Mouse (Mus musculus): Measurements from ENCODE around the gene Olfr430. TPM values are rescaled to one million over a fixed set of nuclear protein-coding genes. Genes with fewer than 3 reads are reported as not detected.
"Not testable (repeated sequence)": the region's sequence is repeated elsewhere in the genome, so short reads cannot be mapped to it uniquely, and the experiment has no call there.

Gene Olfr430
- total RNA-seq (2021), result not detected

- intact Hi-C loops (cut with DNase I), result no loop called here
- DNase-seq, result no peak
Measured at GRCm38 (mm10) chr1:174066305-174066704, at the start of gene Olfr430. Gene Olfr430, plus strand, starts transcription at chr1:174066605.

GRCm38 (mm10) chr1:174031698-174032097, 34.7 kb upstream of the Olfr430 start, which contains the start of gene Ifi205:
Gene Ifi205, minus strand, starts transcription at chr1:174031810.
- intact Hi-C loops (cut with DNase I), result no loop called here
- peak in 1 of 2 experiments; percentile 28 for DNase-seq

- intact Hi-C loops (cut with DNase I), result no loop called here
- no peak for DNase-seq
Measured at GRCm38 (mm10) chr1:174035841-174036240, 30.6 kb upstream of the Olfr430 start.

GRCm38 (mm10) chr1:174038480-174038879, 27.9 kb upstream of the Olfr430 start:
- intact Hi-C loops (cut with DNase I), result no loop called here
- DNase-seq, result no peak

- intact Hi-C loops (cut with DNase I), result no loop called here
- peak; percentile 73 to 79 for DNase-seq
Measured at GRCm38 (mm10) chr1:174040523-174041177, 25.8 kb upstream of the Olfr430 start, which contains the start of gene Olfr433. Gene Olfr433, plus strand, starts transcription at chr1:174040705.

- intact Hi-C loops (cut with DNase I); DNase-seq: not testable (repeated sequence)
Measured at GRCm38 (mm10) chr1:174042091-174042884, 24.1 kb upstream of the Olfr430 start.

- intact Hi-C loops (cut with DNase I), result no loop called here
- no peak for DNase-seq
Measured at GRCm38 (mm10) chr1:174044431-174044830, 22.0 kb upstream of the Olfr430 start.

GRCm38 (mm10) chr1:174048227-174048626, 18.2 kb upstream of the Olfr430 start:
- intact Hi-C loops (cut with DNase I), result not testable (repeated sequence)

GRCm38 (mm10) chr1:174048893-174049292, 17.5 kb upstream of the Olfr430 start, which contains the start of gene Olfr432:
Gene Olfr432, plus strand, starts transcription at chr1:174049205.
- intact Hi-C loops (cut with DNase I), result no loop called here
- DNase-seq, result no peak

More at GRCm38 (mm10) chr1:174048227-174048626, 18.2 kb upstream of the Olfr430 start:
- DNase-seq, result not testable (repeated sequence)

- DNase-seq; intact Hi-C loops (cut with DNase I): not testable (repeated sequence)
Measured at GRCm38 (mm10) chr1:174049357-174049756, 17.0 kb upstream of the Olfr430 start.

GRCm38 (mm10) chr1:174050532-174050931, 15.9 kb upstream of the Olfr430 start:
- intact Hi-C loops (cut with DNase I), result no loop called here
- no peak for DNase-seq

GRCm38 (mm10) chr1:174051515-174051914, 14.9 kb upstream of the Olfr430 start:
- DNase-seq, result no peak
- intact Hi-C loops (cut with DNase I), result no loop called here

- DNase-seq, result no peak
- intact Hi-C loops (cut with DNase I), result no loop called here
Measured at GRCm38 (mm10) chr1:174051931-174052536, 14.4 kb upstream of the Olfr430 start.

GRCm38 (mm10) chr1:174052981-174053380, 13.4 kb upstream of the Olfr430 start:
- intact Hi-C loops (cut with DNase I), result no loop called here
- DNase-seq, result no peak

- no peak for DNase-seq
- intact Hi-C loops (cut with DNase I), result no loop called here
Measured at GRCm38 (mm10) chr1:174055248-174055647, 11.2 kb upstream of the Olfr430 start.

GRCm38 (mm10) chr1:174084031-174084430, 17.6 kb downstream of the Olfr430 start, which contains the start of gene Olfr429:
Gene Olfr429, plus strand, starts transcription at chr1:174084331.
- no peak for DNase-seq
- intact Hi-C loops (cut with DNase I), result no loop called here

- intact Hi-C loops (cut with DNase I), result no loop called here
- no peak for DNase-seq
Measured at GRCm38 (mm10) chr1:174096591-174096990, 30.2 kb downstream of the Olfr430 start, which contains the start of gene Olfr427. Gene Olfr427, plus strand, starts transcription at chr1:174096891.

GRCm38 (mm10) chr1:174103735-174104134, 37.3 kb downstream of the Olfr430 start:
- DNase-seq, result no peak
- intact Hi-C loops (cut with DNase I), result loop anchor here (1.0 to 10.0 kb wide), 2 partner anchors 249 to 647 kb away; no protein-coding TSS in a partner anchor

- intact Hi-C loops (cut with DNase I), result no loop called here
- DNase-seq, result no peak
Measured at GRCm38 (mm10) chr1:174121062-174121461, 54.7 kb downstream of the Olfr430 start, which contains the start of gene Olfr231. Gene Olfr231, minus strand, starts transcription at chr1:174121162.

Measured in heart, postnatal 36 days (tissue).